Mouse (Mus musculus): ENCODE measurements around the gene Mup4. TPM values are rescaled to one million over a fixed set of nuclear protein-coding genes. Genes with fewer than 3 reads are reported as not detected.
"Not testable (repeated sequence)": the region's sequence is repeated elsewhere in the genome, so short reads cannot be mapped to it uniquely, and the experiment has no call there.

Gene Mup4
- not detected for polyA plus RNA-seq (2012; fragmentation: generic; extraction: Trizol)

DNA sequence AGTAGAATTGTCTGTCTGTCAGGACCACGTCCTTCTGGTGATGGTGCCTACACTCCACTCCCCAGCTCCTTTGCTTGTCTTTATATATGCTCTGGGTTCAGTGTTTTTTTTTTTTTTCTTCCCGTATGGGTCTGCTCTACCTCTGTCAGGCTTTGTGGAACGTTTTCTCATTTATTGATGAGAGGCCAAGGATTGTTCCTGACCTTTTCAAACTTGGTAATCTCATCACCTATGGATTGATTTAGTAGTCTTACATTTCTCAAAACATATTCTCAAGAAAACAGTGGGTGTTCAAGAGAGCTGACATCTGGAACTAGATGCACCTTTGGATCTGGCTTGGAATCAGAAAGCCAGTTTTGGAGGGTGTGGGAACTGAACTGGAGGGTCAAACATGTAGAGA is at the start of gene Mup4:
TSS of gene Mup4 (minus strand) at position 101 of the 400 bp plus-strand sequence.
- Histone ChIP-seq H3ac (ENCODE audit: control insufficient read depth, insufficient read length) (no peak within 1 kb of the TSS), H3K27me3 (ENCODE audit: control insufficient read depth, insufficient read depth, insufficient read length) (no peaks in the 10 kb centered on the region), H3K36me3 (ENCODE audit: control insufficient read depth, insufficient read depth) (no peaks in the 10 kb centered on the region), H3K79me2 (ENCODE audit: control insufficient read depth, insufficient read depth) (no peaks in the 10 kb centered on the region), H3K4me2 (ENCODE audit: low read depth) (no peak within 1 kb of the TSS), H3K4me3 (no peak within 1 kb of the TSS)
- TF ChIP-seq MAX (IDR thresholded peaks at IDR 0.05; ENCODE audit: low read depth) (no peak), REST (IDR thresholded peaks at IDR 0.05; ENCODE audit: insufficient read depth, insufficient read length) (no peak), TCF3 (IDR thresholded peaks at IDR 0.05; ENCODE audit: insufficient read length, low read depth) (no peak), SRF (IDR thresholded peaks at IDR 0.05; ENCODE audit: control insufficient read depth, insufficient read length, low read depth) (no peak), TCF12 (IDR thresholded peaks at IDR 0.05; ENCODE audit: insufficient read depth, poor library complexity, severe bottlenecking) (no peak), E2F4 (IDR thresholded peaks at IDR 0.05; ENCODE audit: insufficient read depth) (no peak), MYOG (IDR thresholded peaks at IDR 0.05; ENCODE audit: control insufficient read depth in 1 of 3, insufficient read depth in 1 of 3, insufficient read length in 2 of 3, low read depth in 2 of 3) (no peak), USF1 (IDR thresholded peaks at IDR 0.05; ENCODE audit: low read depth) (no peak), POLR2A (IDR thresholded peaks at IDR 0.05; ENCODE audit: insufficient read length, low read depth) (no peak), POLR2AphosphoS2 (IDR thresholded peaks at IDR 0.05; ENCODE audit: insufficient read length, low read depth) (no peak)

DNA sequence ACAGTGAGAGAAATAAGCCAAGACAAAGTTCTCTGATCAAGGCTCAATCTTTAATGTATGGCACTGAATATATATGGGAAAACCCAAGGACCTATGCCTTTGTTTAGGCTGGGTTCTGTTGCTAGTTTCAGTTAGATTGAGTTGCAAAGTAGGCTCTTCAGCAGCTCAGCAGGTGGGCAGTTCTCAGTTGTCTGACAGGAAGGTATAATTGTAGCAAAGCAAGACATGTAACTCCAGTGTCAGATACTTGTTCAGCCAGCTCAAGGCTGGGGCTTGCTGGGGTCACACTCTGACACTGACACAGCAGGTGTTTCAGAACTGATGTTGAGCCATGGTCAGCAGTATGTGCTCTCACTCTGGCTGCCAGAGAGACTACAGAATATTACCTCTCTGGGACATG is 37.4 kb upstream of the Mup4 start:
- not testable (repeated sequence) for H3ac ChIP-seq (ENCODE audit: control insufficient read depth, insufficient read length); H3K4me3 ChIP-seq; H3K79me2 ChIP-seq (ENCODE audit: control insufficient read depth, insufficient read depth); H3K4me2 ChIP-seq (ENCODE audit: low read depth); H3K36me3 ChIP-seq (ENCODE audit: control insufficient read depth, insufficient read depth); H3K27me3 ChIP-seq (ENCODE audit: control insufficient read depth, insufficient read depth, insufficient read length)

DNA sequence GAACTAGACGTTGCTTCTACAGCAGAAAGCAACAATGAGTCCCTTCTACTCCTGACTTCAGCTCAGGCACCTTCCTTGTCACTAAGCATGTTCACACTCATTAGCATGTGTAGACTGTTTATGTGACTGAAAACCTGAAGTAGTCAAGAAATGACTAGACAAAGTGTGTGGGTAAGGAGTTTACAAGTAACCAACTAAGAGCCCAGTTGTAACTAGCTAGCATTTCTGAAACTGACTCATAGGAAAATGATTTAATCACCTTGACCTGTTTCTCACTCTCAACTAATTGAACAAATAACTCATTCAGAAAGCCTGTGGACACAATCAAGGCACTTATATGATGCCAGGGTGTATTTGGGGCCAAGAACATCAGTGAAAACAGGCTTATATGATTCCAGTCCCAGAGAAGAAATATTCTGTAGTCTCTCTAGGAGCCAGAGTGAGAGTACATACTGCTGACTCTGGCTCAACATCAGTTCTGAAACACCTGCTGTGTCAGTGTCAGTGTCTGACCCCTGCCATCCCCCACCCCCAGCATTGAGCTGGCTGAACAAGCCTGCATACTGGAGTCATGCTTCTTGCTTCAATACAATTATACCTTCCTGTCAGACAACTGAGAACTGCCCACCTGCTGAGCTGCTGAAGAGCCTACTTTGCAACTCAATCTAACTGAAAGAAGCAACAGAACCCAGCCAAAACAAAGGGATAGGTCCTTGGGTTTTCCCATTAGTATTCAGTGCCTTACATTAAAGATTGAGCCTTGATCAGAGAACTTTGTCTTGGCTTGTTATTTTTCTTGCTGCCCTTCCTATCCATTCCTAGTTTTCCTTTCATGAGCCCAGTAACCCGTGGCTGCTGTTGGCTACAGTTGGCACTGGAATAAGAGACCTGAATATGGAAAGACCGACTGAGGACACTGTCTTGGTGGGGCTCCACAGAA is 3.2 kb upstream of the Mup4 start, which contains the start of gene Mup6:
TSS of gene Mup6 (plus strand) at position 890 of the 940 bp plus-strand sequence.
- TF ChIP-seq POLR2AphosphoS2 (IDR thresholded peaks at IDR 0.05; ENCODE audit: insufficient read length, low read depth) = no peak
- no peak for TF ChIP-seq POLR2A (IDR thresholded peaks at IDR 0.05; ENCODE audit: insufficient read length, low read depth)
- TF ChIP-seq CEBPB (IDR thresholded peaks at IDR 0.05; ENCODE audit: insufficient read depth, poor library complexity, severe bottlenecking) = no peak
- no peak for TF ChIP-seq REST (IDR thresholded peaks at IDR 0.05; ENCODE audit: insufficient read depth, insufficient read length)
- TF ChIP-seq MYOD1 (IDR thresholded peaks at IDR 0.05; ENCODE audit: control insufficient read depth in 1 of 3, insufficient read length in 2 of 3, low read depth in 2 of 3) = no peak
- Histone ChIP-seq H3K36me3 (ENCODE audit: control insufficient read depth, insufficient read depth) (no peaks in the 10 kb centered on the region), H3K4me3 (no peak within 1 kb of the TSS), H3K27me3 (ENCODE audit: control insufficient read depth, insufficient read depth, insufficient read length) (no peaks in the 10 kb centered on the region), H3K4me2 (ENCODE audit: low read depth) (no peak within 1 kb of the TSS), H3K79me2 (ENCODE audit: control insufficient read depth, insufficient read depth) (no peaks in the 10 kb centered on the region), H3ac (ENCODE audit: control insufficient read depth, insufficient read length) (no peak within 1 kb of the TSS)

DNA sequence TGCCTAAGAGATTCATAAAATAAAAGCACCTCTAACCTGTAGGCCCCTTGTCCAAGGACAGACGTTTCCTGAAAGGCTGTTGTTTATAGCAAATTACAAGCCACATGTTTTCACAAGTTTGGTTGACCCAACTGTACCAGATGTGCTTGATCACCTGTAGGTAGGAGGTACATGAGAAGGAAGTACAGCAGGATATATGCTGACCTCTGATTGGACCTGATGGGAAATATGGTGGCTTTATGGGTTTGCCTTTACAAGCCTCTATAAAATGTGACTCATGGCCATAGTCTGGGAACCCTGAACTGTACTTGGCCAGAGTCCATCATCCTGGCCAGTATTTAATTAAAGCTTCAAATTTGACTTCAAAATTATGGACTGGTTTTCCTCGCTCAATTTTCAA is 23.0 kb downstream of the Mup4 start:
- Histone ChIP-seq H3K36me3 (ENCODE audit: control insufficient read depth, insufficient read depth) (no peaks in the 10 kb centered on the region), H3K27me3 (ENCODE audit: control insufficient read depth, insufficient read depth, insufficient read length) (peaks cover 11% of the 10 kb centered on the region), H3K4me2 (ENCODE audit: low read depth) (no peak overlapping the region), H3K4me3 (no peak overlapping the region), H3K79me2 (ENCODE audit: control insufficient read depth, insufficient read depth) (no peaks in the 10 kb centered on the region), H3ac (ENCODE audit: control insufficient read depth, insufficient read length) (no peak overlapping the region)
- TF ChIP-seq POLR2A (IDR thresholded peaks at IDR 0.05; ENCODE audit: insufficient read length, low read depth) (no peak), MAX (IDR thresholded peaks at IDR 0.05; ENCODE audit: low read depth) (no peak), MYOG (IDR thresholded peaks at IDR 0.05; ENCODE audit: control insufficient read depth in 1 of 3, insufficient read depth in 1 of 3, insufficient read length in 2 of 3, low read depth in 2 of 3) (no peak), USF1 (IDR thresholded peaks at IDR 0.05; ENCODE audit: low read depth) (no peak), E2F4 (IDR thresholded peaks at IDR 0.05; ENCODE audit: insufficient read depth) (no peak), TCF12 (IDR thresholded peaks at IDR 0.05; ENCODE audit: insufficient read depth, poor library complexity, severe bottlenecking) (no peak), SRF (IDR thresholded peaks at IDR 0.05; ENCODE audit: control insufficient read depth, insufficient read length, low read depth) (no peak), TCF3 (IDR thresholded peaks at IDR 0.05; ENCODE audit: insufficient read length, low read depth) (no peak), MYOD1 (IDR thresholded peaks at IDR 0.05; ENCODE audit: control insufficient read depth in 1 of 3, insufficient read length in 2 of 3, low read depth in 2 of 3) (no peak), CEBPB (IDR thresholded peaks at IDR 0.05; ENCODE audit: insufficient read depth, poor library complexity, severe bottlenecking) (no peak), REST (IDR thresholded peaks at IDR 0.05; ENCODE audit: insufficient read depth, insufficient read length) (no peak), POLR2AphosphoS2 (IDR thresholded peaks at IDR 0.05; ENCODE audit: insufficient read length, low read depth) (no peak)

DNA sequence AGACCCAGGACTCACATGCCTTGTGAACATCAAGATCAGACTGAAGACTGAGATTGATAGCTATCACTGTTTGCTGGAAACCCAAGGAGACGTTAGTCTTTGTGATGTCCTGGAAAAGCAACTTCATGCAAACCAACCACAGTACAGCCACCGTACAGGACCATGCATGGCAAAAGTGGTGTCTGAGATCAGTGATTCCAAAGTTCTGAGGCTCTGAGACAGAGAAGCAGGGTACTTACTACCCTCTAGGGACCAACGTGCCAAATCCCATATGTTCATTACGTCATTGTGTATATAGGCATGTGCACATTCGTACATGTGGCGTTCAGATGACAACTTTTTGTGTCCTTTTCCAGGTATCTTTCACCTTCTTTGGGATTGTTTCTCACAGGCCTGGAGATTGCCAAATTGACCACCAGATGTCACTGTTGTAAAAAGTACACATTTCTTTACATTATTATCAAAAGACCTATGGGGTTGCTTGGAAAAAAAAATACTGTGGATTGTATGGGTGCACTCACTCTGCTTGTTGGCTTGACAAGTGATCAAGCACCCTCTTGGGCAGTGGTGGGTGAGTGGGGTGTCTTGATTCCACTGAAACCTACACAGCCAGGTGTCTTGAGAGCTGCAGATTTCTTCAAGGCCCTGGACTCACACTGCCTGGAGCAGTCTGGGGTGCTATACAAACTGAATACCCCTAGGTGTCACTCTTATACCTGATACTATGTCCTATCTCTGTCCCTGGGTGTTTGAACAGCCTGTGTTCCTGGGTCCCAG is 27.8 kb downstream of the Mup4 start:
- no peak overlapping the region for H3K4me3 ChIP-seq
- H3K79me2 ChIP-seq (ENCODE audit: control insufficient read depth, insufficient read depth) = no peaks in the 10 kb centered on the region
- no peak overlapping the region for H3ac ChIP-seq (ENCODE audit: control insufficient read depth, insufficient read length)
- TF ChIP-seq TCF12 (IDR thresholded peaks at IDR 0.05; ENCODE audit: insufficient read depth, poor library complexity, severe bottlenecking) (no peak), MYOD1 (IDR thresholded peaks at IDR 0.05; ENCODE audit: control insufficient read depth in 1 of 3, insufficient read length in 2 of 3, low read depth in 2 of 3) (no peak), E2F4 (IDR thresholded peaks at IDR 0.05; ENCODE audit: insufficient read depth) (no peak), MYOG (IDR thresholded peaks at IDR 0.05; ENCODE audit: control insufficient read depth in 1 of 3, insufficient read depth in 1 of 3, insufficient read length in 2 of 3, low read depth in 2 of 3) (no peak)
- H3K4me2 ChIP-seq (ENCODE audit: low read depth) = no peak overlapping the region
- peaks cover 7% of the 10 kb centered on the region for H3K27me3 ChIP-seq (ENCODE audit: control insufficient read depth, insufficient read depth, insufficient read length)
- no peaks in the 10 kb centered on the region for H3K36me3 ChIP-seq (ENCODE audit: control insufficient read depth, insufficient read depth)
